Mouse (Mus musculus) stomach, embryonic 15.5 days (tissue): Measurements from ENCODE around the gene Nol4l. TPM values are rescaled to one million over a fixed set of nuclear protein-coding genes. Genes with fewer than 3 reads are reported as not detected.

ENCODE experiments used
- ATAC-seq: fragments of 200-750 bp; cut with Nextera tagmentation; 2 replicates; pipeline ENCODE4 v1.8.0; 2017; ENCODE audit warnings: low read depth, moderate number of reproducible peaks, moderate TSS enrichment; ENCODE audit not compliant: insufficient read depth, low FRiP score
- H3K27ac ChIP-seq: fragments of 300-500 bp; sonication (generic); 2 replicates; pipeline ENCODE4 v1.5.1; 2015; ENCODE audit warnings: mild to moderate bottlenecking, inconsistent platforms
- H3K27me3 ChIP-seq: fragments of 300-500 bp; sonication (generic); replicated peaks from 2 replicates; pipeline ENCODE4 v1.6.1; 2015; ENCODE audit warnings: inconsistent platforms
- H3K36me3 ChIP-seq: fragments of 300-500 bp; sonication (generic); 2 replicates; pipeline ENCODE4 v1.6.1; 2015; ENCODE audit warnings: inconsistent platforms
- H3K4me1 ChIP-seq: fragments of 300-500 bp; sonication (generic); 2 replicates; pipeline ENCODE4 v1.6.1; 2015; ENCODE audit warnings: inconsistent platforms
- H3K4me2 ChIP-seq: fragments of 300-500 bp; sonication (generic); 2 replicates; pipeline ENCODE4 v1.6.1; 2015; ENCODE audit warnings: mild to moderate bottlenecking, inconsistent platforms
- H3K4me3 ChIP-seq: fragments of 300-500 bp; sonication (generic); replicated peaks from 2 replicates; pipeline ENCODE4 v1.5.1; 2015; ENCODE audit warnings: inconsistent platforms
- H3K9ac ChIP-seq: fragments of 300-500 bp; sonication (generic); 2 replicates; pipeline ENCODE4 v1.6.1; 2015; ENCODE audit warnings: inconsistent platforms
- H3K9me3 ChIP-seq: fragments of 300-500 bp; sonication (generic); 2 replicates; pipeline ENCODE4 v1.6.1; 2016; ENCODE audit warnings: inconsistent platforms
- WGBS: fragments of 180-500 bp; shearing (Covaris S2); methylation state at CpG from one replicate; pipeline ENCODE4 v1.1.7; 2015; 5-methylcytosine and 5-hydroxymethylcytosine counted together
- polyA plus RNA-seq: library from polyadenylated mRNA; unstranded; fragments of >200 nt; fragmentation: Nextera tagmentation; extraction: Ambion mirVana; gene quantifications from 2 replicates; pipeline ENCODE4 v1.2.1, GENCODE M21; 2015

Nol4l gene
- polyA plus RNA-seq, 1 experiment from 2014 or later: 14.3 TPM

DNA sequence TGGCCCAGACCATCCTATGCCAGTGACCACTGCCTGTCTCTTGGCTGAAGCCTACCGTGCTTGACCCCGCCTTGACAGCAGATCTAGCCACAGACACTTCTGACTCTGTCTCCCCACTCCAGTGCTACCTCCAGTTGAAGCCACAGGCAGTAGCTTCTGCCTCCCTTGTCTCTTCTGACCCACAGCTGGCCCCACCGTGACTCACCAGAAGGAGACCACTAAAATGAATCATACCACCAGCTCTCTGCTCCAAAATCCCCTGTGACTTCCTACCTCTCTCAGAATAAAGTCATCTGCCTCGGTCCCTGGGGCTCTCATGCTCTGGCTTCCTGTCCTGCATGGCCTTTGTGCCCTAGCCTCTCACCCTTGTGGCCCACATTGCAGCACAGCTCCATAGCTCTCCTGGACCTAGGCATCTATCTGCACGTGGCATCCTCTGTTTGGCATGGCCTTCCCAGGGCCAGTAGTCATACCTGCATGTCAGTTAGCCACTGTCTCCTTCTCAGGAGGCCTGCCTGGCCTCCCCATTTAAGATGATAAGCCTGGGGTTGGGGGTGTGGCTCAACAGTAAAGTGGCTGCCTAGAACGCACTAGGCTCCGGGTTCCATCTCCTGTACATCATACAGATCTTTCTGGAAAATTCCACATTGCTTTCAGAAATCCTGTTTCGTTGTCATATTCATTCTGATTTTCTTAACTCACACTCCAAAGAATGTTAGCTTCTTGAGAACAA, 13.3 kb upstream of the Nol4l start:
- Histone ChIP-seq H3K4me2 (no peak overlapping the region), H3K9me3 (no peaks in the 10 kb centered on the region), H3K4me1 (peaks cover 3% of the 10 kb centered on the region; the same call in 1 of the 2 replicates), H3K27me3 (no peaks in the 10 kb centered on the region), H3K27ac (no peak overlapping the region), H3K4me3 (no peak overlapping the region), H3K9ac (no peak overlapping the region), H3K36me3 (no peaks in the 10 kb centered on the region)
- 81% methylated on average over 8 of the region's 8 CpGs for WGBS
- no peak for ATAC-seq

DNA sequence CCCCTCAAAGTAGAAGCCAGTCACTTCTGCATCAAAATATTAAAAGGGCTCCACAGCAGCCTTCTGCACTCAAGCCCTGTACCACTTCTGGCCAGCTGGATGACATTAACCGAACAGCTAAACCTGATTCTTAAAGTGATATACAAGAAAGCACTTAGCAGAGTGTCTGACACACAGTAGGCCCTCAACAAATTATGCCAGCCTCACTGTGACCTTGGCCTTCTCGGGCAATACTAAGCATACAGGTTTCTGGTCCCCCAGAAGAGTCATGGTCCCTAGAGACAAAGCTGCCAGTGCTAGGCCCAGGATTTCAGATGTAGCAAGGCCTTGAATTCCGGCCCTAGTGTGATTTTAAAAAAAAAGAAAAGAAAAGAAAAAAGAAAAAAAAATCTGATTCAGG, 9.1 kb upstream of the Nol4l start:
- 85% methylated on average over 3 of the region's 3 CpGs for WGBS
- H3K9me3 ChIP-seq: no peaks in the 10 kb centered on the region
- H3K4me2 ChIP-seq: no peak overlapping the region
- H3K36me3 ChIP-seq: no peaks in the 10 kb centered on the region
- H3K4me3 ChIP-seq: no peak overlapping the region
- no peak overlapping the region for H3K9ac ChIP-seq
- no peaks in the 10 kb centered on the region for H3K4me1 ChIP-seq
- no peak overlapping the region for H3K27ac ChIP-seq
- no peak for ATAC-seq
- no peaks in the 10 kb centered on the region for H3K27me3 ChIP-seq

DNA sequence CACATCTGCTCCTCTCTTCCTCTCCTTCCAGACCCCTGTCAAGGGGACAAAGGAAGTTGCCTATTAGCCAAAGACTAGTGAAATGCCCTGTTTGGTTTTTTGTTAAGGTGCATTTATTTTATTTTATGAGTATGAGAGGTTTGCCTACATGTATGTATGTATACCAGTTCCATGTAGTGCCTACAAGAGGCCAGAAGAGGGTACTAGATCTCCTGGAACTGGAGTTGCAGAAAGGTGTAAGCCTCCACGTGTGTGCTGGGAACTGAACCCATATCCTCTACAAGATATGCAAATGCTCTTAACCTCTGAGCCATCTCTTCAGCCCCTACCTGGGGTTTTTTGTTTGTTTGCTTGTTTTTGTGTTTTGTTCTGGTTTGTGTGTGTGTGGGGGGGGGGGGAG, 4.2 kb upstream of the Nol4l start:
- Histone ChIP-seq H3K4me3 (no peak overlapping the region), H3K27me3 (peaks cover 5% of the 10 kb centered on the region), H3K9me3 (no peaks in the 10 kb centered on the region), H3K27ac (no peak overlapping the region), H3K4me2 (no peak overlapping the region), H3K36me3 (no peaks in the 10 kb centered on the region), H3K9ac (no peak overlapping the region), H3K4me1 (peaks cover 6% of the 10 kb centered on the region; the same call in 1 of the 2 replicates)
- ATAC-seq: no peak
- WGBS: 59% methylated on average over 1 of the region's 1 CpGs

GRCm38 (mm10) chr2:153530948-153531347, 1.2 kb upstream of the Nol4l start:
- Histone ChIP-seq H3K36me3 (no peaks in the 10 kb centered on the region), H3K9ac (no peak overlapping the region), H3K27me3 (peaks cover 5% of the 10 kb centered on the region), H3K9me3 (no peaks in the 10 kb centered on the region), H3K27ac (no peak overlapping the region), H3K4me1 (peaks cover 32% of the 10 kb centered on the region), H3K4me3 (no peak overlapping the region), H3K4me2 (no peak overlapping the region; the same call in 1 of the 2 replicates)
- ATAC-seq: no peak
- WGBS: 53% methylated on average over 5 of the region's 5 CpGs

GRCm38 (mm10) chr2:153529365-153529781, 398 bp downstream of the Nol4l start:
- H3K9ac ChIP-seq: peak overlapping the region; percentile 54
- H3K27me3 ChIP-seq: peaks cover 5% of the 10 kb centered on the region
- peak overlapping the region; percentile 100 for H3K4me2 ChIP-seq
- ATAC-seq: peak; percentile 0; the same call in 1 of the 2 replicates
- under 1% methylated on average over 52 of the region's 53 CpGs for WGBS
- peak overlapping the region; percentile 73 for H3K27ac ChIP-seq
- H3K36me3 ChIP-seq: no peaks in the 10 kb centered on the region
- peak overlapping the region; percentile 67 for H3K4me3 ChIP-seq
- no peaks in the 10 kb centered on the region for H3K9me3 ChIP-seq
- peaks cover 37% of the 10 kb centered on the region for H3K4me1 ChIP-seq

DNA sequence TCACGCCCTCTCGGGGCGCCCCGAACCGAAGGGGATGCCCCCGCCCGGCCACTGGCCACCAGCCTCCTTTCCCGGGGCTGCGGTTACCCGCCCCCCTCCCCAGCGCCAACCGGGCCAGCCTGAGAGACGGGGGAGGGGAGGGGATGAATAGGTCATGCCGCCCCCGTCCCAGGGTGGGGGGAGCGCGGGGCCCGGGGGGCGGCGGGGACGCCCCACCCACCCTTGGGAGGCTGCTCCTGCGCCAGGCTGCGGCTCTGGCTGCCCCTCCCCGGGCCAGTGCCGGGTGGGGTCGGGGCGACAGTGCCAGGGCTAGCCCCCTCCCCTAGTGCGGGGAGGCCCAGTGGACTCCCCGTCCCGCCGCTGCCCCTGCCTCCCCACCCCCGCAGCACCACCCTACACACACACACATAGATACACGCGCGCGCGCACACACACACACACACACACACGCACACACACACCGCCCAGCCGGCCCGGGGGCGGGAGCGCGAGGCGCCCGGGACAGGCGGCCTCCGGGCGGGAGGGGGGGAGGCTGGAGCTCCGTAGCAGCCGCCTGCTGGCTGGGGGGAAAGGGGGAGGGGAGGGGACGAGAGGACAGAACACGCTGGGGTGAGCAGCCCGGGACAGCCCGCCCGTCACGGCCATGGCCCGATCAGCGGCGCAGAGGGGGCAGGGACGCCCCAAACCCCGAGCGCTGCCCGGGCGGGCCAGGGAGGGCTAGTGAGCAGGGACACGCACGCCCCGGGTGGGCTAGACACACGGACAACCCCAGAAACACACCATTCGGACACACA, 1.0 kb downstream of the Nol4l start:
- Histone ChIP-seq H3K27ac (peak overlapping the region; percentile 73), H3K4me3 (peak overlapping the region; percentile 67), H3K27me3 (peaks cover 5% of the 10 kb centered on the region), H3K4me2 (peak overlapping the region; percentile 100), H3K9ac (peak overlapping the region; percentile 54), H3K4me1 (peaks cover 37% of the 10 kb centered on the region), H3K9me3 (no peaks in the 10 kb centered on the region), H3K36me3 (no peaks in the 10 kb centered on the region)
- ATAC-seq: peak; percentile 11; the same call in 1 of the 2 replicates
- WGBS: under 1% methylated on average over 48 of the region's 70 CpGs

- H3K4me3 ChIP-seq: peak overlapping the region; percentile 67
- H3K36me3 ChIP-seq: no peaks in the 10 kb centered on the region
- H3K27ac ChIP-seq: peak overlapping the region; percentile 73
- H3K4me1 ChIP-seq: peaks cover 40% of the 10 kb centered on the region
- peak overlapping the region; percentile 54 for H3K9ac ChIP-seq
- H3K27me3 ChIP-seq: peaks cover 5% of the 10 kb centered on the region
- H3K9me3 ChIP-seq: no peaks in the 10 kb centered on the region
- peak overlapping the region; percentile 100 for H3K4me2 ChIP-seq
- ATAC-seq: peak; percentile 40; the same call in 1 of the 2 replicates
- WGBS: 4% methylated on average over 43 of the region's 85 CpGs
Observed at GRCm38 (mm10) chr2:153527580-153528531, 1.9 kb downstream of the Nol4l start.

DNA sequence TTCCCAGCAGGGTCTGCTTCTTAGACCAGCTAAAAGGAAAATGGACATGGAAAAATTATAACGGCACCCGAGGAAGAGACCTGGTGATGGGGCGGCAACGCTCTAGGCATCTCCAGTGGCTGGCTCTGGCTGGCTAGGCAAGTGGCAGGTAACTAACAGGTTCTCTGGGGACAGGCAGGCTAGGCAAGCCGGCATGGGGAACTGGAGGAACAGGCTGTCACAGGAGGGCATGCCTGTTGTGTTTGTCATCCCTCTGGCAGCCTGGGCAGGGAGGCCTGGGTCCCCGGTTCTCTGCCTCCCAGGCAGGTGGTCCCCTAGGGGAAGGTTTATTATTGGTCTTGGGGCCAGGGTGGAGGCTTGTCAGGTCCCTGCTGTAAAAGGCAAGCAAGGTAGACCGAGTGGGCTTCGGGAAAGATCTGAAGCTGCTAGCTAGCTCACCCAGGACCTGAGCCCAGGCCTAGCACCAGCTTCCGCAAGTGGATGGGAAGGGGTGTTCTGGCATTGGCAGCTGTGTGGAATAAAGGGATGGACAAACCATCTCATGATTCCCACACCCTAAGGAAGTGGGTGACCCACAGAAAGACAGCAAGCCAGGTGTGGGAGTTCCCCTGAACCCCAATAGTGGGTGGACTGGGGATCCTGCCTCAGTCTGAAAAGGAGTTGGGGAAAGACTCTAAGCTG, 2.8 kb downstream of the Nol4l start:
- Histone ChIP-seq H3K4me3 (no peak overlapping the region), H3K9me3 (no peaks in the 10 kb centered on the region), H3K27me3 (peaks cover 5% of the 10 kb centered on the region), H3K4me2 (peak overlapping the region; percentile 100), H3K9ac (no peak overlapping the region), H3K27ac (peak overlapping the region; percentile 73), H3K4me1 (peaks cover 42% of the 10 kb centered on the region), H3K36me3 (no peaks in the 10 kb centered on the region)
- WGBS: 59% methylated on average over 9 of the region's 9 CpGs
- no peak for ATAC-seq

- peaks cover 5% of the 10 kb centered on the region for H3K27me3 ChIP-seq
- peak overlapping the region; percentile 73 for H3K27ac ChIP-seq
- no peak overlapping the region for H3K4me3 ChIP-seq
- H3K4me1 ChIP-seq: peaks cover 42% of the 10 kb centered on the region
- H3K9me3 ChIP-seq: no peaks in the 10 kb centered on the region
- H3K36me3 ChIP-seq: no peaks in the 10 kb centered on the region
- H3K4me2 ChIP-seq: 0 out of 2 replicates have a peak overlapping the region, but pooled peaks have one; percentile 24
- ATAC-seq: peak; percentile 71
- 8% methylated on average over 10 of the region's 10 CpGs for WGBS
- H3K9ac ChIP-seq: no peak overlapping the region
Observed at GRCm38 (mm10) chr2:153525906-153526311, 3.9 kb downstream of the Nol4l start.

DNA sequence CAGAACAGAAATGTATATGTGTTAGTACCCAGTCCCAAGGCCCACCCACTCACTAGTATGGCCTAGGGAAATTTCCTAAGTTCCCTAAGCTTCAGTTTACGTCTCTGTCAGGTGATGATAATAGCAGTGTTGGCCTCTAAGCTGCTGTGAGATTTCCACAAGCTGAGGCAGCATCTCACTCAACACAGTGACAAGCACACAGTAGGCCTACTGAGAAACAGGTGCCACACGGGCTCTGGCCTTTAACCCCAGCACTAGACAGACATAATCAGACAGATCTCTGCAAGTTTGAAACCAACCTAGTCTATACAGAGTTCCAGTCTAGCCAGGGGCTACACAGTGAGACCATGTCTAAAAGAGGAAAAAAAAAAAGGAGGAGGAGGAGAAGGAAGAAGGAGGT, 5.0 kb downstream of the Nol4l start:
- WGBS: 61% methylated on average over 2 of the region's 2 CpGs
- peaks cover 39% of the 10 kb centered on the region for H3K4me1 ChIP-seq

DNA sequence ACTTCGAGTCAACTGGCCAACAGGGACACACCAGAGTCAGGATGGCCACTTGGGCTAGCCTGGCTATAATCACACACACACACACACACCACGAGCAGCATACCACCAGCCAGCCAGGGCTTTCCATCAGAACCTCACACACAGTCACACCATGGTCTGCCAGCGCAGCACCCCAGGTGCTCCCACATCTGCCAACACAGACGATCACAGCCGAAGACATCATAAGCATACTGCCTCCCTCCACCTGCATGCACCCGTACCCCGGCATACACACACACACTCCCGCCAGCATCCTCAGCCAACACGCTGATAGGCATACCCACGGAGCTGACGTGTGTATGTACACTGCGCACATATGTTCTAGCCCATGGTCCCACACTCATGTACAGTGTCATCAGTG, 6.1 kb downstream of the Nol4l start:
- Histone ChIP-seq H3K36me3 (no peaks in the 10 kb centered on the region), H3K27ac (no peak overlapping the region), H3K9ac (no peak overlapping the region), H3K4me3 (no peak overlapping the region), H3K4me2 (no peak overlapping the region), H3K27me3 (no peaks in the 10 kb centered on the region), H3K4me1 (peaks cover 33% of the 10 kb centered on the region), H3K9me3 (no peaks in the 10 kb centered on the region)
- WGBS: 88% methylated on average over 12 of the region's 12 CpGs
- ATAC-seq: no peak

More for the DNA sequence above, 5.0 kb downstream of the Nol4l start:
- no peak overlapping the region for H3K4me3 ChIP-seq
- H3K9me3 ChIP-seq: no peaks in the 10 kb centered on the region
- no peak overlapping the region for H3K4me2 ChIP-seq
- H3K9ac ChIP-seq: no peak overlapping the region
- no peaks in the 10 kb centered on the region for H3K36me3 ChIP-seq
- ATAC-seq: no peak
- H3K27ac ChIP-seq: no peak overlapping the region
- no peaks in the 10 kb centered on the region for H3K27me3 ChIP-seq
